Mouse (Mus musculus) CD4-positive, CD25-positive, alpha-beta regulatory T cell, adult 2 months (primary cell): ENCODE measurements at regions not wholly inside any gene's neighbourhood (a gene's known extent, or its start where the extent isn't known, plus 50 kb on each side); places are given as distances from the start of the nearest gene placed in this dataset.

Experiments used
- DNase-seq: peaks from one replicate; pipeline ENCODE4 v3.0.0-alpha.2; 2012; ENCODE audit warnings: low read depth, low spot score

- DNase-seq = peak; percentile 62
Observed at GRCm38 (mm10) chr8:126833471-126834453, 111.9 kb downstream of the Tomm20 start.

DNA sequence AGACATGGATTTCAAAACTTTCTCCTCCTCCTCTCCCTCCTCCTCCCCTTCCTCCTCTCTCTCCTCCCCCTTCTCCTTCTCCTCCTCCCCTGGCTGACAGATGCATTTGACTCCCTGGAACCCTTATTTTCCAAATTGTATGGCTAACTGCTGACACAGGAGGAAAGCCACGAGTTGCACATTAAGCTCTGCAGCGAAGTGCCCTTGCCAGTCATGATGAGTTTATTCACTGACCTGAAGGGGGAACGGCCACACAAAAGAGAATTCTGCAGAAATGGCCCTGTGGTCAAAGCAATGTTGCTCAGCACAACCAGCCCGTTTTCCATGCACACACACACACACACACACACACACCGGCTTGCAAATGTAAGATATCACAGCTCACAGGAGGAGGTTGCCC is 112.6 kb downstream of the Tomm20 start:
- DNase-seq = no peak

DNA sequence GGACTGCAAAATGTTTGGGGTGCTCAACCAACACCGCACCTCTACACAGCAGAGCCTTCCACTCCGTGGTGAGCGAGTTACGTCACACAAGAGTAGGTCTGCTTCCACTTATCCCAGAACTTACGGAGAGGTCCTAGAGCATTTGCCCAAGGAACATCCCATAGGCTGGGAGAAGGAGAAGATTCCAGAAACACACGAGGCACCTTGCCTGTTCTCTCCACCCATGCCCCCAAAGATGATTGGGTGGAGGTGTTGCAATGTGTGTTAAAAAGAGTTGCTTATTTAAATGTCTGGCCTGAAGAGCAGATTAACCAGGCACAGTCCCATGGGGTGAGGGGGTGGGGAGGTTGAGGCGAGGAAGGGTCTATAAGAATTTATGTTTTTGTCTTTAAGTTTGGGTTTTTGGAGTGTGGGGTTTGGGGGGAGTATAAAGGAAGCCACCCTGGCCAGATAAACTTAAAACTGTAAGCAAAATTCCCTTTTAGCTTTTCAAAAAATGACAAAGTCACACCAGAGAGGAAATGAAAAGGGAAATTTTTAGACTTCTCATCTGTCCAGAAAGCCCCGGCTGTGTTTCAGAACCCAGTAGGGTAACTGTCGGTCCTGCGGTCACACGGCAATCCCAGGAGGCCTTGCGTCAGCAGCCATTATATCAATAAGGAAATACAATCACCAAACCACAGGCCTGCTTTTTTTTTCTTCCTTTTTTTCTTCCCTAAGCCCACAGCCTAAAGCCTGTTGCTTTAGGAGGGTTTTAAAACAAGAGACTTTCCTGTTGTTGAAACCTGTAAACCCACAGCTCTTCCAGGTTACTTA is 113.3 kb downstream of the Tomm20 start:
- DNase-seq = peak; percentile 91

- DNase-seq = peak; percentile 64
Observed at GRCm38 (mm10) chr8:126831312-126832162, 114.1 kb downstream of the Tomm20 start.

DNA sequence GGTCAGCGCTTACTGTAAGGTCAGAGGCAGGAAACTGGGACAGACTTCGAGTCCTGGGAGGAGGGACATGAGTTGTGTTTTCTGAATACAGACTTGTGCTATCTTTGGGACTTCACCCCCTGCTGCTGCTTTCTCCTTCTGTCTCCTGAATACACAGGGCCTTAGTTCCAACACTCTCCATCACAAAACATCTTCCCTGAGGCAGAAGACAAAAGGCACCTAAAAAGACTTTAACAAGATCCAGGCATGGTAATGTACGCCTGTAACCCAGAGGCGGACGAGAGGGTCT is 115.5 kb downstream of the Tomm20 start:
- no peak for DNase-seq

DNA sequence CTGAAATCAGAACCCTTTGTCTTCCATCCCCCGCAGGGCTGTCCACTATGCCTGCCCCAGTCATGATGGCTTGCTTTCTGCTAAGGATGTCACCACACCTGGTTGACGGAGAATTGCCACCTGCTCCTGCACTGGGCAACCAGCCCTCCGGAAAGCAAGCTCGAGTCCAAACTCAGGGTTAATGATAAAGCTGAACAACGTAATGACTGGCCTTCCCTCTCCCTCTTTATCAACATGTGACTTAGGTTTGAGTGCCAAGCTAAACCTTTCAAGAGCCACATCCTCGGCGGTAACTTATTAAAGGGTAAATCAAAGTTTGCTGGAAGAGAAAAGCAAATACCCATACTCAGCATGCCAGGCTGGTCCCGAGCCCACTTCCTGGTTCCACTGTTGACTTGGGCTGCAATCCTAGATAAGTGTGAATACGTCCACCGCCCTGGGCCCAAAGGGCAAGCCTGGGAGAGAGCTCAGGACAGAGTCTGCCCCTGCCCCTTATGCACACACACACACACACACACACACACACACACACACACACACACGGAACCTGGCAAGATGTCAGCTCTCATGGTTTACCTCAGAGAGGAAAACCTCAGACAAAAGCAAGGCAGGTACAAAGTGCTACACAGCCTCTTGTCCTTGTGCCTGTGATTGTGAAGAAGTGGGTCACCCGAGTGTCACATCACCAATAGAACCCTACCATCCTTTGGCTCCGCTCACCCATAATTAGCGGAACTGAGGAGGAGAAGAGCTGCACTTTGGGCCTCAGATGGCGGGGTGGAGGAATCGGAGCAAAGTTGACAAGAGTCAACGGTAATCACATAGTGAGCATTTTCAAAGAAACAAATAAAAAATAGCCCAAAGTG is 116.0 kb downstream of the Tomm20 start:
- peak; percentile 54 for DNase-seq

DNA sequence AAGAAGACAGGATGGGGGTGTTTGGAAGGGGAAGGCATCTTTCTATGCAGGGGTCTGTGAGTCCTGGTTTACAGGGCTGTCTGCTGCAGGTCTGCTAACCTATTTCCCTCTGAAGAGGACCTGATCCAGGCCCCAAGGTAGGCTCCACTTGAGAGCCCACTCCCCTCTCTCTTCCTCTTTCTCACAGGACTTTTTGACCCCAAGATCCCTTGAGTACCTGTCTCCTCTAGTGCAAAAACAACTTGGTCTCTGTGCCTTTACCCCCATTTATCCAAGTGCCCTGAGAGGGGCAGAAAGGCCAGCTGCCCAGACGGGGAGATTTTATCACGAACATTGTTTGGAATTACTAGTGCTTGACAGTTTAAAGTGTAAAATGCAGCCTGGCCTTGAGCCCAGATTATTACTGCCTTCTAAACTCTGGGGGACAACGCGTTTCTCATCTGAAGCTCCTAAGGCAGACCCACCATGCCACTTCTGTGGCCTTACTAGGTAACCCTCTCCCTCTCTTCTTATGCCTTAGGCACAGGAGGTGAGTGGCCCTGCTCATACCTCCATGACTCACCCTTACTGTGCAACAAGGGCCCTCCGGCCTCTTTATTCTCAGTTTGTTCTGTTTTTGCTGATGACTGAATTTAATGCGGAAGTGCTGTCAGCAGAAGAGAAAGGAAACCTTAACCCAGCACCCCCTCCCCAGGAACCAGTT is 117.8 kb downstream of the Tomm20 start:
- DNase-seq = peak; percentile 57

DNA sequence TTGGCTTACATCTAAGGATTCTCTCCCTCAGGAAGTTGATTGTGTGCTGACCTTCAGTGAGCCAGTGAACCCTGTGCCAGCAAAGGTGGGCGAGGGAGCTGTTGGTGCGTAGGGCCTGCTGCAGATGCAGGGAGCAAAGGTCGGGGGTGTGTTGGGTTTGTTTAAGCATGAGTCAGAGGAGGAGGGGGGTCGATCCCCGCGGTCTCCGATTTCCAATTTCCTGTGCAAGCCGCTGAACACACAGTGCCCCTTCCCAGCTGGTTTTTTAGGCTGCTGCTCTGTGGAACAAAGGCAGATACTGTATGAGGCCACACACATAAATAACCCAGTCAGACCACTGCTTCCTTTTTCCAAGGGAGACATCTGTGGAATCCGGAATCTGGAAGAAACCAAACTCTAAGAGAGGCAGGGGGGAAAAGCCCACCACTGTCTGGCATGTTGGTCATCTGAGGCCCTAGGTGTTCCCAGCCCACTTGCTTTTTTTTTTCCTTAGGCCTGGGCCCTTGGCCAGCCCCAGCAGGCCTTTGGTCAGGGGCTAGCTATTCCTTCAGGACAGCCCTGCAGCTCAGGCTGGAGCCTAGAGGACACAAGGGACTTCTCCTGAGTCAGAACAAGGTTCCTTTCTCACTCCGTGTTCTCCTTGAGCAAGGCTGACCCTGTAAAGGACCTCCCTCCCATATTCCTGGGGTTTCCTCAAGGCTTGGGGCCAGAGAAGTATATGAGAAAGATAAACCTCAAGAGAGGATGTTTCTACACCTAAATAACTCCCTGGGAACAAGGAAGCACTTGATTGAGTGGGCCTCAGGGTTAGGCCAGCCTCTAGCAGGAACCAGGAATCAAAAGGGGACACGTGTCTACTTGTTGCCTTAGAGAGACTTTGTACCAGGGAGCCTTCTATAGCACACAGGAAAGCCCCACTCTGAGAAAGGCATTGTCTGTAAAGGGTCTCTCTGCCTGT is 119.0 kb downstream of the Tomm20 start:
- DNase-seq = peak; percentile 60

DNA sequence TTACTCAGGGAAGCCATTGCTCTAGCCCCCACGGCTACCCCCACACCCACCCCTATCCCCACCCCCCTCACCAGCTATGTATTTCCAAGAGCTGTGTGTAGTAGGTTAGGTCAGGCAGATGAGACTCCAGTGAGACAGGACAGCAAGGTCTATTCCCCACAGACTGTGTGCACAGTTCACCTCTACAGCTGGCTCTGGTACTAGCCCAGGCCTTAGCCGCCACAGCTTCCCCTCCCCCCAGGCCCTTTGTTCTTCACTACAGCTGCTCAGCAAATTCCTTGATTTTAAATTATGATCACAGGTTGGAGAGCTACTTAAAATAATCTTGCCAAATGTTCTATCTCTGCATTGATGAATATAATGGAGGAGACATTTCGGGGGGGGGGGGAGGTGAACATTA is 119.8 kb downstream of the Tomm20 start:
- peak; percentile 57 for DNase-seq

GRCm38 (mm10) chr8:126824575-126825208 is 121.0 kb downstream of the Tomm20 start:
- peak; percentile 52 for DNase-seq

- no peak for DNase-seq
Observed at GRCm38 (mm10) chr8:126822269-126822668, 123.4 kb downstream of the Tomm20 start.

GRCm38 (mm10) chr8:126821279-126821678 is 124.4 kb downstream of the Tomm20 start:
- DNase-seq = no peak

GRCm38 (mm10) chr8:126820502-126820901 is 125.1 kb downstream of the Tomm20 start:
- DNase-seq = no peak

- DNase-seq = no peak
Observed at GRCm38 (mm10) chr8:126819261-126819660, 126.4 kb downstream of the Tomm20 start.

DNA sequence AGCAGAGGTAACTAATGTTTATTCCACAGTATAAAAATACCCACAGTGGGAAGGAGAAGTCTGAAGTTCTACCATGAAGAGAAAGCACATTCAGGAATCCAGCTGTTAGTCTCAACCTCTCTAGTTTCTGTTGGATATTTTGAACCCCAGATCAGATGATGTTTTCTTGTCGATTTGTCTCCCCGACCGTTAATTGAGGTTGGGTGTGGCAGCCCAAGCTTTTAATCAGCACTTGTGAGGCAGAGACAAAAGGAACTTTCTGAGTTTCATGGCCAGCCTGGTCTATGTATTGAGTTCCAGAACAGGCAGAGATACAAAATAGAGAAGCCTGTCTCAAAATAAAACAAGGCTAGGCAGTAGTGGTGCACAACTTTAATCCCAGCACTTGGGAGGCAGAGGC is 129.5 kb downstream of the Tomm20 start:
- no peak for DNase-seq

- DNase-seq = no peak
Observed at GRCm38 (mm10) chr8:126814427-126814826, 131.2 kb downstream of the Tomm20 start.

GRCm38 (mm10) chr8:126813621-126814020 is 132.0 kb downstream of the Tomm20 start:
- peak; percentile 52 for DNase-seq

- DNase-seq = no peak
Observed at GRCm38 (mm10) chr8:126812777-126813176, 132.9 kb downstream of the Tomm20 start.
